Mouse (Mus musculus): ENCODE data around the gene Rel. TPM values are rescaled to one million over a fixed set of nuclear protein-coding genes. Genes with fewer than 3 reads are reported as not detected.

Gene Rel
- total and polyA plus RNA-seq, 2 experiments from 2014 or later = 0.38 to 0.99 TPM

GRCm38 (mm10) chr11:23693286-23693685 is 77.5 kb downstream of the Rel start:
- no peak for ATAC-seq (ENCODE audit: low FRiP score)
- Histone ChIP-seq H3K4me2 (ENCODE audit: low read depth, low read length, poor library complexity, severe bottlenecking) (no peak overlapping the region), H3K4me3 (ENCODE audit: low read depth, low read length) (no peak overlapping the region), H3K9ac (replicated peaks; ENCODE audit: low read length, poor library complexity, severe bottlenecking) (no peak overlapping the region), H3K9me3 (ENCODE audit: low read length) (no peaks in the 10 kb centered on the region), H3K4me1 (ENCODE audit: insufficient read depth, low read length) (no peaks in the 10 kb centered on the region), H3K27ac (ENCODE audit: low read depth, low read length) (no peak overlapping the region), H3K27me3 (ENCODE audit: insufficient read depth, low read length) (no peaks in the 10 kb centered on the region), H3K36me3 (ENCODE audit: insufficient read depth, low read length) (peaks cover 2% of the 10 kb centered on the region; the same call in 1 of the 2 replicates)
- no peak for TF ChIP-seq CTCF (IDR thresholded peaks at IDR 0.05)
- DNase-seq (ENCODE audit: low spot score) = no peak
- 94% methylated on average over 2 of the region's 2 CpGs for WGBS

DNA sequence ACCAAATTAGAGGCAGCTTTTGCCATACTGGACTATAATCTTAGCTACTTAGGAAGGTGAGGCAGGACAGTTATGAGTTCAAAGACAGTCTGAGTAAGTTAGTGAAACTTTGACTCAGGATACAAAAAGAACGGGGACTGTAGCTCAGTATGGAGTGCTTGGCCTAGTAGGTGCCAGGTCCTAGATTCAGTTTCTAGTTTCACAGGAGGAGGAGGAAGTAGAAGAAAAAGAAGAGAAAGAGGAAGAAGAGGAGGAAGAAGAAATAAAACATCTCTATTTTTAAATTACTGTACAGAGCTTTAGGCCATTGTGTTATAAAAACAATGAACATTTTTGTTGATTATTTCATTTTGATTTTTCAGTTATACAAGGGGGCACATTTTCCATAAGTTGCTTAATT is 82.7 kb downstream of the Rel start:
- Histone ChIP-seq H3K9me3 (ENCODE audit: low read length) (no peaks in the 10 kb centered on the region), H3K4me1 (ENCODE audit: insufficient read depth, low read length) (no peaks in the 10 kb centered on the region), H3K9ac (replicated peaks; ENCODE audit: low read length, poor library complexity, severe bottlenecking) (no peak overlapping the region), H3K36me3 (ENCODE audit: insufficient read depth, low read length) (peaks cover 10% of the 10 kb centered on the region; the same call in 1 of the 2 replicates), H3K27ac (ENCODE audit: low read depth, low read length) (no peak overlapping the region), H3K27me3 (ENCODE audit: insufficient read depth, low read length) (no peaks in the 10 kb centered on the region), H3K4me2 (ENCODE audit: low read depth, low read length, poor library complexity, severe bottlenecking) (no peak overlapping the region), H3K4me3 (ENCODE audit: low read depth, low read length) (no peak overlapping the region)
- TF ChIP-seq CTCF (IDR thresholded peaks at IDR 0.05) = no peak
- 96% methylated on average over 1 of the region's 1 CpGs for WGBS
- no peak for ATAC-seq (ENCODE audit: low FRiP score)
- DNase-seq (ENCODE audit: low spot score) = no peak

Other genes with a start within 250 kb of the Rel start
- gene 1700093K21Rik, start 249.8 kb downstream of the Rel start, total RNA-seq (2014; rRNA removed) = 0.52 TPM in 1 of 2 replicates, not detected in the other
- gene 1700093K21Rik, start 249.8 kb downstream of the Rel start, polyA plus RNA-seq (2015; fragmentation: Nextera tagmentation; extraction: Ambion mirVana) = 0.20 TPM in 1 of 2 replicates, not detected in the other
- gene 0610010F05Rik, start 137.3 kb downstream of the Rel start, total RNA-seq (2014; rRNA removed) = 71.8 and 108 TPM in 2 replicates
- gene 0610010F05Rik, start 137.3 kb downstream of the Rel start, polyA plus RNA-seq (2015; fragmentation: Nextera tagmentation; extraction: Ambion mirVana) = 125 and 130 TPM in 2 replicates
- 11.2 and 13.6 TPM in 2 replicates for gene Pus10, start 105.3 kb downstream of the Rel start, total RNA-seq (2014; rRNA removed)
- 7.7 and 9.5 TPM in 2 replicates for gene Pus10, start 105.3 kb downstream of the Rel start, polyA plus RNA-seq (2015; fragmentation: Nextera tagmentation; extraction: Ambion mirVana)
- gene Pex13, start 105.0 kb downstream of the Rel start, total RNA-seq (2014; rRNA removed) = 17.9 and 24.6 TPM in 2 replicates
- 23.6 and 24.8 TPM in 2 replicates for gene Pex13, start 105.0 kb downstream of the Rel start, polyA plus RNA-seq (2015; fragmentation: Nextera tagmentation; extraction: Ambion mirVana)
- gene Papolg, start 124.3 kb upstream of the Rel start, total RNA-seq (2014; rRNA removed) = 16.2 and 23.9 TPM in 2 replicates
- 9.4 and 10.2 TPM in 2 replicates for gene Papolg, start 124.3 kb upstream of the Rel start, polyA plus RNA-seq (2015; fragmentation: Nextera tagmentation; extraction: Ambion mirVana)

Measured in midbrain, postnatal 0 days (tissue).